Mouse (Mus musculus): ENCODE results near the gene Rlim. TPM values are rescaled to one million over a fixed set of nuclear protein-coding genes. Genes with fewer than 3 reads are reported as not detected.
A peak's percentile ranks its signal among the peaks of the same experiment; 100 is the strongest.

The Rlim gene
- polyA plus RNA-seq (2012; rRNA removed) = 17.0 and 17.3 TPM in 2 replicates

- Histone ChIP-seq H3K4me1 (ENCODE audit: control insufficient read depth, insufficient read depth, low read length) (no peaks in the 10 kb centered on the region), H3K27ac (ENCODE audit: insufficient read depth, low read length) (peak within 1 kb of the TSS; percentile 84), H3K4me3 (ENCODE audit: insufficient read depth, low read length) (peak within 1 kb of the TSS; percentile 97)
- peak; percentile 89 for TF ChIP-seq POLR2A (IDR thresholded peaks at IDR 0.05; ENCODE audit: extremely low read depth, insufficient read depth, low read length)
- TF ChIP-seq CTCF (IDR thresholded peaks at IDR 0.05; ENCODE audit: extremely low read depth, insufficient read depth, low read length) = no peak
Observed at GRCm38 (mm10) chrX:103981169-103981689, at the start of gene Rlim. Gene Rlim, minus strand, starts transcription at chrX:103981284.

DNA sequence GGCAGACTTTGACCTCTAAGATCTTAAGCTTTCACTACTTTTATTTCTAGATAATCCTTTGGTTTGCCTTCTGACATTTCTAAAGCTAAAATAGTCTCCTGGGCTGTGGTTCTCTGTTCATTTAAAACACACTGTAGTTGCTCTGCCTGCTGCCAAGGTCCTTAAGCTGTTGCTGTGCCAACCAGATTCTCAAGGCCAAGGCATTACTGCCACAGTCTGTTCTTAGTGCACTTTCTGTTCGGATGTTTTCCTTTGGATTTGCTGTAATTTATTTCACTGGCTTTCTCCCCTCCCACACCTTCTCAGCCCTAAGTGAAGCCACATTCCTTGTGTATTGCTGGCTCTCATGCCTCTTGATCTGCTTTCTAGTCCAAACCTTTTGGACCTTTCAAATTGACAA, 36.1 kb upstream of the Rlim start:
- TF ChIP-seq CTCF (IDR thresholded peaks at IDR 0.05; ENCODE audit: extremely low read depth, insufficient read depth, low read length) = no peak
- TF ChIP-seq POLR2A (IDR thresholded peaks at IDR 0.05; ENCODE audit: extremely low read depth, insufficient read depth, low read length) = no peak
- Histone ChIP-seq H3K4me3 (ENCODE audit: insufficient read depth, low read length) (no peak overlapping the region), H3K27ac (ENCODE audit: insufficient read depth, low read length) (no peak overlapping the region), H3K4me1 (ENCODE audit: control insufficient read depth, insufficient read depth, low read length) (no peaks in the 10 kb centered on the region)

- Histone ChIP-seq H3K4me3 (ENCODE audit: insufficient read depth, low read length) (no peak overlapping the region), H3K4me1 (ENCODE audit: control insufficient read depth, insufficient read depth, low read length) (no peaks in the 10 kb centered on the region), H3K27ac (ENCODE audit: insufficient read depth, low read length) (no peak overlapping the region)
- TF ChIP-seq CTCF (IDR thresholded peaks at IDR 0.05; ENCODE audit: extremely low read depth, insufficient read depth, low read length) = no peak
Observed at GRCm38 (mm10) chrX:104015048-104015447, 34.0 kb upstream of the Rlim start.

DNA sequence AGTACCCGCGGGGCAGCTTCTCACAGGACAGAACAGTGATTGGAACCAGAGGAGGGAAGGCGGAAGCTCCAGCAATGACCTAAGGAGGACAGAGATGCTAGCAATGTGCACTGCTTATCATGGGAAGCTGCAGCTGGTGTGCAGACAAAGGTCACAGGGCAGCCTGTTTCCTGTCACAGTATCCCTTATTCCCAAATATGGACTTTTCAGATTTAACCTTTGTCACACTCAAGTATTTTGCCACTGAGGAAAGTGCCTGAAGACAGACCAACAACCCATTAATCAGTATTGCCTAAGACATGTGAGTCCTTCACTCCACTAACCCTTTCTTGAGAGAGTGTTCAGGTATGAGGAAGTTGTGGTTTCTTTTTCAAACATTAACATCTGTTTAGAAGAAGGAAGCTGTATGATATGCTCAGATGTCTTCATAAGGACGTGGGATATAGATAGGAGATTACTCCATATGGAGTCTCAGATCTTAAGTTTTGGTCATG, 32.3 kb upstream of the Rlim start:
- no peak for TF ChIP-seq POLR2A (IDR thresholded peaks at IDR 0.05; ENCODE audit: extremely low read depth, insufficient read depth, low read length)
- no peaks in the 10 kb centered on the region for H3K4me1 ChIP-seq (ENCODE audit: control insufficient read depth, insufficient read depth, low read length)
- no peak overlapping the region for H3K27ac ChIP-seq (ENCODE audit: insufficient read depth, low read length)
- no peak overlapping the region for H3K4me3 ChIP-seq (ENCODE audit: insufficient read depth, low read length)

GRCm38 (mm10) chrX:103994741-103995140, 13.7 kb upstream of the Rlim start:
- H3K27ac ChIP-seq (ENCODE audit: insufficient read depth, low read length) = no peak overlapping the region

DNA sequence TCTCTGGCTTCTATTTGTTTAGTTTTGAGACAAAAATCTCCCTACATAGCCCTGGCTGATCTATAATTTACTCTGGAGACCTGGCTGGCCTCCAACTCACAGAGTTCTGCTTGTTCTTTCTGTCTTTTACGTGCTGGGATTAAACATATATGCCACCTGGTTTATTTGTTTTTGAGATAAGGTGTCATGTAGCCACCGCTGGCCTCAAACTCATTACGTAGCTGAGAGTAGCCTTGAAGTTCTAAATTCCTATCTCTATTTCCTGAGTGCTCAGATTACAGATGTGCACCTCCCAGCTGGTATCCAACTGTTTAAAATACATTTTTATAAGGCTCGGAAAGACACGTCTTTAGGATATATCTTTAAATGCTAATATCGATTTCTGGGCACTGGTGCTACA, 12.8 kb upstream of the Rlim start:
- H3K27ac ChIP-seq (ENCODE audit: insufficient read depth, low read length) = no peak overlapping the region
- TF ChIP-seq CTCF (IDR thresholded peaks at IDR 0.05; ENCODE audit: extremely low read depth, insufficient read depth, low read length) (no peak), POLR2A (IDR thresholded peaks at IDR 0.05; ENCODE audit: extremely low read depth, insufficient read depth, low read length) (no peak)

More at GRCm38 (mm10) chrX:103994741-103995140, 13.7 kb upstream of the Rlim start:
- Histone ChIP-seq H3K4me3 (ENCODE audit: insufficient read depth, low read length) (no peak overlapping the region), H3K4me1 (ENCODE audit: control insufficient read depth, insufficient read depth, low read length) (no peaks in the 10 kb centered on the region)
- no peak for TF ChIP-seq POLR2A (IDR thresholded peaks at IDR 0.05; ENCODE audit: extremely low read depth, insufficient read depth, low read length)
- TF ChIP-seq CTCF (IDR thresholded peaks at IDR 0.05; ENCODE audit: extremely low read depth, insufficient read depth, low read length) = no peak

GRCm38 (mm10) chrX:103991702-103992101, 10.6 kb upstream of the Rlim start:
- Histone ChIP-seq H3K4me1 (ENCODE audit: control insufficient read depth, insufficient read depth, low read length) (no peaks in the 10 kb centered on the region), H3K4me3 (ENCODE audit: insufficient read depth, low read length) (no peak overlapping the region), H3K27ac (ENCODE audit: insufficient read depth, low read length) (no peak overlapping the region)
- no peak for TF ChIP-seq POLR2A (IDR thresholded peaks at IDR 0.05; ENCODE audit: extremely low read depth, insufficient read depth, low read length)
- TF ChIP-seq CTCF (IDR thresholded peaks at IDR 0.05; ENCODE audit: extremely low read depth, insufficient read depth, low read length) = no peak

More for the DNA sequence above, 12.8 kb upstream of the Rlim start:
- Histone ChIP-seq H3K4me3 (ENCODE audit: insufficient read depth, low read length) (no peak overlapping the region), H3K4me1 (ENCODE audit: control insufficient read depth, insufficient read depth, low read length) (no peaks in the 10 kb centered on the region)

DNA sequence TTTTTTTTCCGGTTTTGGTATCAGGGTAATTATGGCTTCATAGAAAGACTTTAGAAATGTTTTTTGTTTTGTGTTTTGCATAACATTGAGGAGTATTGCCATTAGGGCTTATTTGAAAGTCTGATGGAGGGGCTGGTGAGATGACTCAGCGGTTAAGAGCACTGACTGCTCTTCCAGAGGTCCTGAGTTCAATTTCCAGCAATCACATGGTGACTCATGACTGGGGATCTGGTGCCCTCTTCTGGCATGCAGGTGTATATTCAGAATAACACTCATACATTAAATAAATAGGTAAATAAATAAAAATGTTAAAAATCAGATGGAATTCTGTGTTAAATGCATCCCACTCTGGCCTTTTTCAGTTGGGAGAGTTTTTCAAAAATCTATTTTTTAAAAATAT, 9.3 kb upstream of the Rlim start:
- Histone ChIP-seq H3K27ac (ENCODE audit: insufficient read depth, low read length) (no peak overlapping the region), H3K4me3 (ENCODE audit: insufficient read depth, low read length) (no peak overlapping the region), H3K4me1 (ENCODE audit: control insufficient read depth, insufficient read depth, low read length) (no peaks in the 10 kb centered on the region)
- no peak for TF ChIP-seq POLR2A (IDR thresholded peaks at IDR 0.05; ENCODE audit: extremely low read depth, insufficient read depth, low read length)
- no peak for TF ChIP-seq CTCF (IDR thresholded peaks at IDR 0.05; ENCODE audit: extremely low read depth, insufficient read depth, low read length)

DNA sequence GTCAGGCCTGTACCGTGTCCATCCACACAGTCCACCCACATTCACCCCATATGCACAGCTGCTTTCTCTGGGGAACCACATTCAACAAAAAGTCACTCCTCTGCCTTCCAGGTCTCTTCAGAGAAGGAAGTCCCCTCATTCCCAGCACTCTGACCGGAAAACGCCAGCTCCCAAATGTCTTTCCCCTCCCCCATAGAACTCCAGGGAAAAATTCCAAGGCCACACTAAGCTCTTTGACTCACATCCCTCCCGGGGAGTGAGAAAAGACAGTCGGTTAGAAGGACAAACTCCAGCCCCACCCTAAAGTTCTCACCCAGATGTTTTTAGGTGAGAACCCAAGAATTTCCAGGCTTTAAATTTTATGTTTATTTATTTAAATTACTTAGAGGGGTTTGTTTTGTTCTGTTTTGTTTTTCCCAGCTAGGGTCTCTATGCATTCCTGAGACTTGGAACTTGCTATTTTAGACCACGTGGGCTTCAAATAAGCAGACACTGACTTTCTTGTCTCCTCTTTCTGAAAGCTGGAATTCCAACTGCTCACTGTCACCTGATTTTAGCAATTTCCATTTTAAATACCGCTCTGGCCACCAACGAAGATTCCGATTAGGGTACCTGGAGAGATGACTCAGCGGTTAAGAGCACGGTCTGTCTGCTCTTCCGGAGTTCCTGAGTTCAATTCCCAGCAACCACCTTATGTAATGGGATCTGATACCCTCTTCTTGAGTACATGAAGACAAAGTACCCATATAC, 6.3 kb upstream of the Rlim start:
- TF ChIP-seq CTCF (IDR thresholded peaks at IDR 0.05; ENCODE audit: extremely low read depth, insufficient read depth, low read length) (no peak), POLR2A (IDR thresholded peaks at IDR 0.05; ENCODE audit: extremely low read depth, insufficient read depth, low read length) (no peak)
- H3K4me1 ChIP-seq (ENCODE audit: control insufficient read depth, insufficient read depth, low read length) = no peaks in the 10 kb centered on the region
- no peak overlapping the region for H3K27ac ChIP-seq (ENCODE audit: insufficient read depth, low read length)
- no peak overlapping the region for H3K4me3 ChIP-seq (ENCODE audit: insufficient read depth, low read length)

- TF ChIP-seq POLR2A (IDR thresholded peaks at IDR 0.05; ENCODE audit: extremely low read depth, insufficient read depth, low read length) (no peak), CTCF (IDR thresholded peaks at IDR 0.05; ENCODE audit: extremely low read depth, insufficient read depth, low read length) (no peak)
- H3K4me3 ChIP-seq (ENCODE audit: insufficient read depth, low read length) = no peak overlapping the region
- H3K4me1 ChIP-seq (ENCODE audit: control insufficient read depth, insufficient read depth, low read length) = no peaks in the 10 kb centered on the region
- no peak overlapping the region for H3K27ac ChIP-seq (ENCODE audit: insufficient read depth, low read length)
Observed at GRCm38 (mm10) chrX:103986159-103986558, 5.1 kb upstream of the Rlim start.
